ENCODE assay signal across 8 mouse cellular contexts in the genomic region with DNA sequence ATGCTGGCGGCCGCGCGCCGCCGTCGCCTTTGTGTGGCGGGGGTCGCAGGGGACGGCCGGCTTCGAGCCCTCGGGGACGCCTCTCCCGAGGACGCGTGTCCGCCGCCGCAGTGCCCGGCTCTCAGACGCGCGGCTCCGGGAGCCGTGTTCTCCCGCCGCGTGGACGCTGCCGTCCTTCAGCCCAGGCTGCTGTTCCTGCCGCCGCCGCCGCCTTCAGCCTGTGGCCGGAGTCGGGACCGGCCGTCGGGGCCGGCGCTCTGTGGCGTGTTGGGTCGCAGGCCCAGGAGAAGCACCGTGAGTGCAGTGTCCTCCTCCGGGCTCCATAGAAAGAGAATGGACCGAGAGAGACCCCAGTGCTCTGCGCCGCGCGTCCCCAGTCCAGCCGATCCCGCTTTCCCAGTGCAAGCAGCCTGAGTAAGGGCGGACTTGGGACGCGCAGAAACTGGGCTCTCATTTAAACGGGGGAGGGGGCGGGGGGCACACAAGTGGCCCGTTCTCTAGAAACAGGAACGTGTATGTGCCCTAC. TPM values are rescaled to one million over a fixed set of nuclear protein-coding genes. Genes with fewer than 3 reads are reported as not detected.
A peak's percentile ranks its signal among the peaks of the same experiment; 100 is the strongest.
DNase-seq lines count a peak whose midpoint lies in the region; ATAC-seq lines count a peak whose summit lies in the region.

No protein-coding gene starts in this region.

- H3K36me3 ChIP-seq in lung, embryonic 15.5 days = no peaks in the 10 kb centered on the region
- H3K36me3 ChIP-seq in neural tube, embryonic 15.5 days = no peaks in the 10 kb centered on the region; the same call in 1 of the 2 replicates

- WGBS in lung, embryonic 15.5 days = under 1% methylated on average over 60 of the region's 60 CpGs
- WGBS in neural tube, embryonic 15.5 days = under 1% methylated on average over 55 of the region's 60 CpGs

- H3K27ac ChIP-seq in lung, embryonic 15.5 days = peak overlapping the region; percentile 92
- H3K27ac ChIP-seq in neural tube, embryonic 15.5 days (replicated peaks) = peak overlapping the region; percentile 96

- intact Hi-C loops in heart, postnatal 14 days (cut with DNase I) = loop anchor here (5.0 to 10.0 kb wide), 2 partner anchors 159 to 359 kb away; partner anchors contain the start of gene Il3ra

- H3K27me3 ChIP-seq in lung, embryonic 15.5 days = no peaks in the 10 kb centered on the region
- H3K27me3 ChIP-seq in neural tube, embryonic 15.5 days (replicated peaks) = no peaks in the 10 kb centered on the region

- peak overlapping the region; percentile 91 for H3K4me3 ChIP-seq in lung, embryonic 15.5 days
- H3K4me3 ChIP-seq in neural tube, embryonic 15.5 days (replicated peaks) = peak overlapping the region; percentile 88

- peak overlapping the region; percentile 59 for H3K4me2 ChIP-seq in lung, embryonic 15.5 days
- peak overlapping the region; percentile 60 for H3K4me2 ChIP-seq in neural tube, embryonic 15.5 days

- H3K4me1 ChIP-seq in lung, embryonic 15.5 days = peaks cover 11% of the 10 kb centered on the region
- peaks cover 22% of the 10 kb centered on the region for H3K4me1 ChIP-seq in neural tube, embryonic 15.5 days

- H3K9ac ChIP-seq in lung, embryonic 15.5 days = peak overlapping the region; percentile 91
- H3K9ac ChIP-seq in neural tube, embryonic 15.5 days (replicated peaks) = peak overlapping the region; percentile 96

- no peaks in the 10 kb centered on the region for H3K9me3 ChIP-seq in lung, embryonic 15.5 days
- no peaks in the 10 kb centered on the region for H3K9me3 ChIP-seq in neural tube, embryonic 15.5 days (replicated peaks)

- DNase-seq in ES-CJ7 (ENCODE audit: low read depth, low spot score) = peak; percentile 26
- peak; percentile 82 for DNase-seq in adrenal gland, postnatal 14 days
- peak; percentile 62 to 67 for DNase-seq in heart, postnatal 14 days
- DNase-seq in kidney, postnatal 4 days = peak; percentile 75 to 83
- DNase-seq in thymus, postnatal 14 days = no peak

- peak; percentile 36; the same call in 1 of the 2 replicates for ATAC-seq in erythroblast, adult 5-6 weeks (replicated peaks; ENCODE audit: low FRiP score, poor library complexity, severe bottlenecking)
- peak; percentile 64 for ATAC-seq in lung, embryonic 15.5 days (ENCODE audit: borderline replicate concordance, extremely low read depth, low FRiP score, low TSS enrichment)
- ATAC-seq in neural tube, embryonic 15.5 days (ENCODE audit: low FRiP score) = peak; percentile 62

RNA-seq across cellular contexts. Expression of gene Slc4a7, which starts 1.3 kb away (rescaled TPM):
- total RNA-seq in adrenal gland, postnatal 14 days (2021) = 28.1 and 28.5 TPM in 2 replicates
- total RNA-seq in erythroblast, adult 5-6 weeks (2015; ENCODE audit: low replicate concordance) = 6.1 and 6.7 TPM in 2 replicates
- total RNA-seq in erythroblast, adult 5-6 weeks (2017; ENCODE audit: low replicate concordance) = 6.8 and 7.7 TPM in 2 replicates
- 10 to 100 TPM; 15.3 to 15.5 TPM for total RNA-seq in heart, postnatal 14 days (2021)
- 14.0 TPM in 2 replicates for polyA plus RNA-seq in lung, embryonic 15.5 days (2015; fragmentation: Nextera tagmentation; extraction: Ambion mirVana)
- polyA plus RNA-seq in neural tube, embryonic 15.5 days (2015; fragmentation: Nextera tagmentation; extraction: Ambion mirVana) = 21.7 and 25.2 TPM in 2 replicates
